Mouse (Mus musculus): ENCODE results near the gene Gpr152. TPM values are rescaled to one million over a fixed set of nuclear protein-coding genes. Genes with fewer than 3 reads are reported as not detected.

Gpr152 gene
- total RNA-seq, 1 experiment from 2014 or later: not detected

Other genes starting within 250 kb of the Gpr152 start
- 44.3 and 48.8 TPM in 2 replicates for gene Tcirg1, start 232.7 kb upstream of the Gpr152 start, total RNA-seq (2021)
- 440 and 447 TPM in 2 replicates for gene Ndufs8, start 227.0 kb upstream of the Gpr152 start, total RNA-seq (2021)
- 57.8 and 73.4 TPM in 2 replicates for gene Aldh3b1, start 210.0 kb upstream of the Gpr152 start, total RNA-seq (2021)
- gene Unc93b1, start 204.6 kb upstream of the Gpr152 start, total RNA-seq (2021): 35.4 and 48.9 TPM in 2 replicates
- gene Aldh3b3, start 181.1 kb upstream of the Gpr152 start, total RNA-seq (2021): 0.41 and 0.44 TPM in 2 replicates
- gene Aldh3b2, start 167.5 kb upstream of the Gpr152 start, total RNA-seq (2021): 7.6 and 11.6 TPM in 2 replicates
- 25.7 and 31.1 TPM in 2 replicates for gene Acy3, start 153.2 kb upstream of the Gpr152 start, total RNA-seq (2021)
- gene Tbx10, start 147.0 kb upstream of the Gpr152 start, total RNA-seq (2021): not detected in 2 replicates
- gene Nudt8, start 139.2 kb upstream of the Gpr152 start, total RNA-seq (2021): 41.1 and 49.2 TPM in 2 replicates
- 0.89 and 1.7 TPM in 2 replicates for gene Gm49405, start 139.2 kb upstream of the Gpr152 start, total RNA-seq (2021)
- 1.6 and 2.8 TPM in 2 replicates for gene Doc2g, start 136.5 kb upstream of the Gpr152 start, total RNA-seq (2021)
- 604 and 685 TPM in 2 replicates for gene Ndufv1, start 127.0 kb upstream of the Gpr152 start, total RNA-seq (2021)
- 289 and 329 TPM in 2 replicates for gene Gstp1, start 101.8 kb upstream of the Gpr152 start, total RNA-seq (2021)
- gene Gstp2, start 93.8 kb upstream of the Gpr152 start, total RNA-seq (2021): 62.4 and 76.7 TPM in 2 replicates
- gene Gstp3, start 80.2 kb upstream of the Gpr152 start, total RNA-seq (2021): 4.5 and 58.0 TPM in 2 replicates
- gene Cabp2, start 58.2 kb upstream of the Gpr152 start, total RNA-seq (2021): not detected in 2 replicates
- gene Cdk2ap2, start 42.6 kb upstream of the Gpr152 start, total RNA-seq (2021): 78.4 and 97.1 TPM in 2 replicates
- 95.1 and 116 TPM in 2 replicates for gene Pitpnm1, start 39.8 kb upstream of the Gpr152 start, total RNA-seq (2021)
- 81.3 and 94.1 TPM in 2 replicates for gene Aip, start 13.9 kb upstream of the Gpr152 start, total RNA-seq (2021)
- gene Cabp4, start 4.2 kb downstream of the Gpr152 start, total RNA-seq (2021): 1.7 and 2.4 TPM in 2 replicates
- gene Coro1b, start 8.8 kb downstream of the Gpr152 start, total RNA-seq (2021): 183 and 193 TPM in 2 replicates
- gene Ptprcap, start 13.8 kb downstream of the Gpr152 start, total RNA-seq (2021): 4.4 and 27.5 TPM in 2 replicates
- gene Rps6kb2, start 23.6 kb downstream of the Gpr152 start, total RNA-seq (2021): 29.1 and 34.4 TPM in 2 replicates
- 2.6 and 4.1 TPM in 2 replicates for gene Carns1, start 35.7 kb downstream of the Gpr152 start, total RNA-seq (2021)
- gene Tbc1d10c, start 51.5 kb downstream of the Gpr152 start, total RNA-seq (2021): 1.9 and 15.1 TPM in 2 replicates
- gene Ppp1ca, start 52.3 kb downstream of the Gpr152 start, total RNA-seq (2021): 369 and 402 TPM in 2 replicates
- 8.2 and 10.7 TPM in 2 replicates for gene Rad9a, start 61.9 kb downstream of the Gpr152 start, total RNA-seq (2021)
- gene Clcf1, start 74.5 kb downstream of the Gpr152 start, total RNA-seq (2021): 10.8 and 16.3 TPM in 2 replicates
- not detected in 2 replicates for gene AC109138.7, start 74.6 kb downstream of the Gpr152 start, total RNA-seq (2021)
- 43.3 and 57.9 TPM in 2 replicates for gene Pold4, start 92.1 kb downstream of the Gpr152 start, total RNA-seq (2021)
- gene Ssh3, start 129.4 kb downstream of the Gpr152 start, total RNA-seq (2021): 17.3 and 20.8 TPM in 2 replicates
- 2.7 and 4.8 TPM in 2 replicates for gene Ankrd13d, start 143.3 kb downstream of the Gpr152 start, total RNA-seq (2021)
- 45.2 and 74.4 TPM in 2 replicates for gene Grk2, start 166.4 kb downstream of the Gpr152 start, total RNA-seq (2021)

Measured in adrenal gland, postnatal 14 days (tissue).